Mouse (Mus musculus): ENCODE data around the gene Otop1.

The Otop1 gene

GRCm38 (mm10) chr5:38301761-38302411, 26.1 kb downstream of the Otop1 start:
- no peak for DNase-seq (ENCODE audit: low spot score)

GRCm38 (mm10) chr5:38302651-38303050, 26.9 kb downstream of the Otop1 start:
- no peak for DNase-seq (ENCODE audit: low spot score)

GRCm38 (mm10) chr5:38305241-38305640, 29.5 kb downstream of the Otop1 start:
- DNase-seq (ENCODE audit: low spot score), result no peak

GRCm38 (mm10) chr5:38307255-38308101, 31.7 kb downstream of the Otop1 start:
- DNase-seq (ENCODE audit: low spot score), result peak; percentile 82

GRCm38 (mm10) chr5:38308873-38309272, 33.1 kb downstream of the Otop1 start:
- peak; percentile 41 for DNase-seq (ENCODE audit: low spot score)

GRCm38 (mm10) chr5:38309795-38310194, 34.0 kb downstream of the Otop1 start:
- no peak for DNase-seq (ENCODE audit: low spot score)

- no peak for DNase-seq (ENCODE audit: low spot score)
Observed at GRCm38 (mm10) chr5:38318966-38319786, 43.4 kb downstream of the Otop1 start, which contains the start of gene Drd5. Drd5 (plus strand) TSS chr5:38319367.

GRCm38 (mm10) chr5:38333381-38333780, 57.6 kb downstream of the Otop1 start:
- DNase-seq (ENCODE audit: low spot score), result no peak

GRCm38 (mm10) chr5:38334582-38334981, 58.8 kb downstream of the Otop1 start:
- no peak for DNase-seq (ENCODE audit: low spot score)

GRCm38 (mm10) chr5:38343101-38343500, 67.3 kb downstream of the Otop1 start:
- DNase-seq (ENCODE audit: low spot score), result no peak

- peak; percentile 27 for DNase-seq (ENCODE audit: low spot score)
Observed at GRCm38 (mm10) chr5:38346646-38347432, 71.1 kb downstream of the Otop1 start.

GRCm38 (mm10) chr5:38350351-38350929, 74.7 kb downstream of the Otop1 start:
- DNase-seq (ENCODE audit: low spot score), result no peak

Data from ovary, postnatal 14 days (tissue).